Mouse (Mus musculus) activated CD4-positive, CD25-positive, alpha-beta regulatory T cell, adult 9 weeks (primary cell): ENCODE measurements around the gene Fpr-rs6. TPM values are rescaled to one million over a fixed set of nuclear protein-coding genes. Genes with fewer than 3 reads are reported as not detected.

Source experiments
- polyA plus RNA-seq: library from polyadenylated mRNA; unstranded; fragments of 100-300 nt; shearing (Covaris generic); gene quantifications from one replicate; pipeline ENCODE4 v1.2.1, GENCODE M21; 2017

Fpr-rs6 gene
- not detected for polyA plus RNA-seq

GRCm38 (mm10) chr17:20182997-20183396 lies at the start of gene Fpr-rs6:
Gene Fpr-rs6, minus strand, starts transcription at chr17:20183097.

Other genes with a start within 250 kb of the Fpr-rs6 start
- not detected for gene Vmn2r104, start 134.8 kb downstream of the Fpr-rs6 start, polyA plus RNA-seq
- not detected for gene Fpr-rs7, start 68.9 kb downstream of the Fpr-rs6 start, polyA plus RNA-seq
- gene Vmn2r105, start 52.0 kb upstream of the Fpr-rs6 start, polyA plus RNA-seq: not detected
- gene Vmn2r106, start 102.5 kb upstream of the Fpr-rs6 start, polyA plus RNA-seq: not detected
- not detected for gene Vmn2r107, start 162.1 kb upstream of the Fpr-rs6 start, polyA plus RNA-seq
- gene Vmn1r224, start 231.0 kb upstream of the Fpr-rs6 start, polyA plus RNA-seq: not detected